9 mouse cellular contexts compared by ENCODE assay signal in the genomic region with DNA sequence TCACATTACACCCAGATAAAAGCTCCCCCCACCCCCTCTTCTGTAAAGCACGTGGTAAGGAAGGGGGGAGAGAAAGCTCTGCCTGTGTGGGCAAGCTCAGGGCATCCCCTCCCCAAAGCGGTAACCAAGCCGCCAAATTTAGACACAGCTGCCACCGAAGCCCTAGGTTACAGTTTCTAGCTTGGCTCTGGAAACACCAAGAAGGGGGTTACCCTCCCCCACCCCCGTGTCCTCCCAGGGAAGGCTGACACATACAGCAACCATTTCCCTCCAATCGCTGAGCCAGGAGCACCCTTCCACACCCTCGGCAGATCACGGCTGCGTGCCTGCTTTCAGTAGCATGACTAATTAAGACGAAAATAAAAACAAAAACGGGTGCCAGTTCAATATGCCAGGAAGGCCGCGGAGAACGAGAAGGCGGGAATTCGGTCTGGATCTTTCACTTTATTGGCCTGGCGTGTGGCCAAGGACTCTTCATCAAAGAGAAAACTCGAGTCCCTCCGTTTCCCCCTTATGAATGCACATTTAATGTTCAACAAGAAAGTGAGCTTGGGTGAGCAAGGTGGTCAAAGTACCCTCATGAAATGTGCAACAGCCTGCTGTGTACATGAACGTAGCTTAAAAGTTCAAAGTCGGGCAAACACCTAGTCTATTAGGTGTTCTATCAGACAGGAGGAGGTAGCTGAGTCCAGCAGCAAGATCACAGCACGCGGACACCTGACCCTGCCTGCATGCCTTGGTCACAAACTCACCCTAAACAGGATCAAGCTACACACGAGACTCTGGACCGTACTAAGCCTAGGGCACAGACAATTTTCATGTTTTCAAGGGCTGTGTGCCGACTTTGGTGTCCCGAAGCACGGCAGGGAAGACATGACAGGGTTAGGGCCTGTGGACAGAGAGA. TPM values are rescaled to one million over a fixed set of nuclear protein-coding genes. Genes with fewer than 3 reads are reported as not detected.
DNase-seq lines count a peak whose midpoint lies in the region; ATAC-seq and TF ChIP-seq lines count a peak whose summit lies in the region.
"Had no signal": no experiment of that assay in that cellular context is flagged by ENCODE, and none has a peak within 500 bp of the region (broad histone marks: within the 10 kb centered on the region; RNA-seq: fewer than 3 reads in every experiment).

No protein-coding gene starts in this region.

- H3K27ac ChIP-seq in hindbrain, postnatal 0 days, result no peak overlapping the region
- no peak overlapping the region for H3K27ac ChIP-seq in midbrain, embryonic 14.5 days (replicated peaks; ENCODE audit: low read depth, low read length)

- no peaks in the 10 kb centered on the region for H3K36me3 ChIP-seq in hindbrain, postnatal 0 days (ENCODE audit: insufficient read depth, low read length)
- no peaks in the 10 kb centered on the region for H3K36me3 ChIP-seq in midbrain, embryonic 14.5 days (ENCODE audit: control insufficient read depth, insufficient read depth, low read length)
- H3K36me3 ChIP-seq: G1E had no signal

- 0 out of 2 replicates have a peak, but pooled peaks cover 9% of the 10 kb centered on the region for H3K4me1 ChIP-seq in hindbrain, postnatal 0 days (ENCODE audit: insufficient read depth, low read length)
- H3K4me1 ChIP-seq in midbrain, embryonic 14.5 days (ENCODE audit: control insufficient read depth, insufficient read depth, low read length), result 0 out of 2 replicates have a peak, but pooled peaks cover 5% of the 10 kb centered on the region

- no peaks in the 10 kb centered on the region for H3K9me3 ChIP-seq in hindbrain, postnatal 0 days (ENCODE audit: low read length)
- H3K9me3 ChIP-seq in midbrain, embryonic 14.5 days (ENCODE audit: control insufficient read depth, low read length), result no peaks in the 10 kb centered on the region
- H3K9me3 ChIP-seq: G1E had no signal

- peak overlapping the region; percentile 43 for H3K4me2 ChIP-seq in hindbrain, postnatal 0 days (ENCODE audit: low read depth, low read length)
- peak overlapping the region; percentile 32 for H3K4me2 ChIP-seq in midbrain, embryonic 14.5 days (ENCODE audit: low read length)

- no peaks in the 10 kb centered on the region for H3K27me3 ChIP-seq in hindbrain, postnatal 0 days (ENCODE audit: insufficient read depth, low read length)
- H3K27me3 ChIP-seq in midbrain, embryonic 14.5 days (ENCODE audit: control insufficient read depth, insufficient read depth, low read length), result no peaks in the 10 kb centered on the region

- no peak overlapping the region for H3K9ac ChIP-seq in hindbrain, postnatal 0 days (replicated peaks; ENCODE audit: low read length)
- H3K9ac ChIP-seq in midbrain, embryonic 14.5 days (replicated peaks; ENCODE audit: low read length), result no peak overlapping the region

- peak; percentile 58 for DNase-seq in gastrocnemius, adult 18-20 months (ENCODE audit: low spot score)
- no peak for DNase-seq in gastrocnemius, postnatal 4 days (ENCODE audit: low spot score in 2 of 2)
- peak; percentile 48 for DNase-seq in right cerebral cortex, adult 18-20 months
- no peak for DNase-seq in right cerebral cortex, postnatal 25 days
- peak; percentile 71 for DNase-seq in hindbrain, postnatal 0 days (ENCODE audit: low spot score)
- no peak for DNase-seq in midbrain, embryonic 14.5 days
- no peak for DNase-seq in T-cell, adult 2 months (ENCODE audit: low spot score)
- DNase-seq in embryo, embryonic 11 days, result no peak

- TF ChIP-seq CTCF in hindbrain, postnatal 0 days (IDR thresholded peaks at IDR 0.05; ENCODE audit: low read depth), result no peak

- ATAC-seq in hindbrain, postnatal 0 days, result peak; percentile 57
- 0 out of 2 replicates have a peak, but pooled peaks have one; percentile 35 for ATAC-seq in midbrain, embryonic 14.5 days (ENCODE audit: low FRiP score, low TSS enrichment)

- H3K4me3 ChIP-seq in hindbrain, postnatal 0 days (ENCODE audit: low read length), result no peak overlapping the region
- H3K4me3 ChIP-seq in midbrain, embryonic 14.5 days (replicated peaks; ENCODE audit: low read depth, low read length), result no peak overlapping the region

- WGBS in hindbrain, postnatal 0 days, result 34% methylated on average over 28 of the region's 28 CpGs
- WGBS in midbrain, embryonic 14.5 days, result 51% methylated on average over 28 of the region's 28 CpGs

RNA-seq across cellular contexts. Expression of a gene that starts 38.3 kb away (rescaled TPM):
- total RNA-seq in gastrocnemius, adult 18-20 months (2021), result 10 to 100 TPM; 11.7 to 19.0 TPM
- total RNA-seq in gastrocnemius, postnatal 4 days (2021), result 10 to 100 TPM; 42.2 to 48.2 TPM
- total RNA-seq in hindbrain, postnatal 0 days (2014; rRNA removed), result 85.4 and 88.5 TPM in 2 replicates
- polyA plus RNA-seq in hindbrain, postnatal 0 days (2015; fragmentation: Nextera tagmentation; extraction: Ambion mirVana), result 49.4 and 53.2 TPM in 2 replicates
- 32.2 and 42.8 TPM in 2 replicates for polyA plus RNA-seq in midbrain, embryonic 14.5 days (2014; fragmentation: Nextera tagmentation; extraction: Ambion mirVana)

Comparison
In these comparisons a context has a peak if more than half of its experiments do, and no peak if none do; other contexts are left out.
1. DNase-seq: peak in gastrocnemius, adult 18-20 months (single experiment), right cerebral cortex, adult 18-20 months (single experiment) and hindbrain, postnatal 0 days (single experiment); none in gastrocnemius, postnatal 4 days (0 of 2), right cerebral cortex, postnatal 25 days (single experiment), midbrain, embryonic 14.5 days (single experiment), T-cell, adult 2 months (single experiment) and embryo, embryonic 11 days (single experiment).